Mouse (Mus musculus): ENCODE data around the gene Dpm2. TPM values are rescaled to one million over a fixed set of nuclear protein-coding genes. Genes with fewer than 3 reads are reported as not detected.

Gene Dpm2
- polyA plus RNA-seq, 1 experiment from 2014 or later = 100 TPM

GRCm38 (mm10) chr2:32549171-32549570 is 21.5 kb upstream of the Dpm2 start:
- no peak for ATAC-seq (replicated peaks; ENCODE audit: insufficient number of reproducible peaks, low FRiP score, low TSS enrichment, low read depth)
- Histone ChIP-seq H3K27me3 (ENCODE audit: control insufficient read depth, insufficient read depth, low read length) (no peaks in the 10 kb centered on the region), H3K4me2 (ENCODE audit: low read depth, low read length) (no peak overlapping the region), H3K4me1 (ENCODE audit: control insufficient read depth, insufficient read depth, low read length) (peaks cover 5% of the 10 kb centered on the region), H3K27ac (replicated peaks; ENCODE audit: low read depth, low read length) (no peak overlapping the region), H3K9me3 (replicated peaks; ENCODE audit: control insufficient read depth, low read length) (no peaks in the 10 kb centered on the region), H3K36me3 (replicated peaks; ENCODE audit: control insufficient read depth, insufficient read depth, low read depth, low read length) (no peaks in the 10 kb centered on the region), H3K9ac (replicated peaks; ENCODE audit: low read length) (no peak overlapping the region), H3K4me3 (ENCODE audit: low read depth, low read length) (no peak overlapping the region)
- DNase-seq (ENCODE audit: low spot score) = no peak
- 78% methylated on average over 9 of the region's 9 CpGs for WGBS

GRCm38 (mm10) chr2:32549764-32550163 is 20.9 kb upstream of the Dpm2 start:
- Histone ChIP-seq H3K9me3 (replicated peaks; ENCODE audit: control insufficient read depth, low read length) (no peaks in the 10 kb centered on the region), H3K4me3 (ENCODE audit: low read depth, low read length) (no peak overlapping the region), H3K4me2 (ENCODE audit: low read depth, low read length) (no peak overlapping the region), H3K9ac (replicated peaks; ENCODE audit: low read length) (no peak overlapping the region), H3K27me3 (ENCODE audit: control insufficient read depth, insufficient read depth, low read length) (no peaks in the 10 kb centered on the region), H3K36me3 (replicated peaks; ENCODE audit: control insufficient read depth, insufficient read depth, low read depth, low read length) (no peaks in the 10 kb centered on the region), H3K4me1 (ENCODE audit: control insufficient read depth, insufficient read depth, low read length) (peaks cover 5% of the 10 kb centered on the region), H3K27ac (replicated peaks; ENCODE audit: low read depth, low read length) (no peak overlapping the region)
- ATAC-seq (replicated peaks; ENCODE audit: insufficient number of reproducible peaks, low FRiP score, low TSS enrichment, low read depth) = peak; percentile 42; the same call in 1 of the 2 replicates
- 33% methylated on average over 6 of the region's 6 CpGs for WGBS
- peak; percentile 67 for DNase-seq (ENCODE audit: low spot score)

- H3K9me3 ChIP-seq (replicated peaks; ENCODE audit: control insufficient read depth, low read length) = no peaks in the 10 kb centered on the region
- 77% methylated on average over 5 of the region's 5 CpGs for WGBS
- no peaks in the 10 kb centered on the region for H3K36me3 ChIP-seq (replicated peaks; ENCODE audit: control insufficient read depth, insufficient read depth, low read depth, low read length)
- no peak overlapping the region for H3K4me3 ChIP-seq (ENCODE audit: low read depth, low read length)
- no peaks in the 10 kb centered on the region for H3K27me3 ChIP-seq (ENCODE audit: control insufficient read depth, insufficient read depth, low read length)
- H3K4me1 ChIP-seq (ENCODE audit: control insufficient read depth, insufficient read depth, low read length) = peaks cover 5% of the 10 kb centered on the region
- no peak overlapping the region for H3K4me2 ChIP-seq (ENCODE audit: low read depth, low read length)
- DNase-seq (ENCODE audit: low spot score) (no peak), ATAC-seq (replicated peaks; ENCODE audit: insufficient number of reproducible peaks, low FRiP score, low TSS enrichment, low read depth) (no peak)
- H3K27ac ChIP-seq (replicated peaks; ENCODE audit: low read depth, low read length) = no peak overlapping the region
- H3K9ac ChIP-seq (replicated peaks; ENCODE audit: low read length) = no peak overlapping the region
These were observed 19.4 kb upstream of the Dpm2 start for GRCm38 (mm10) chr2:32551236-32551635.

GRCm38 (mm10) chr2:32553592-32554148 is 17.0 kb upstream of the Dpm2 start:
- Histone ChIP-seq H3K4me1 (ENCODE audit: control insufficient read depth, insufficient read depth, low read length) (peaks cover 5% of the 10 kb centered on the region), H3K27me3 (ENCODE audit: control insufficient read depth, insufficient read depth, low read length) (no peaks in the 10 kb centered on the region), H3K9me3 (replicated peaks; ENCODE audit: control insufficient read depth, low read length) (no peaks in the 10 kb centered on the region), H3K36me3 (replicated peaks; ENCODE audit: control insufficient read depth, insufficient read depth, low read depth, low read length) (no peaks in the 10 kb centered on the region), H3K27ac (replicated peaks; ENCODE audit: low read depth, low read length) (no peak overlapping the region), H3K4me2 (ENCODE audit: low read depth, low read length) (no peak overlapping the region), H3K4me3 (ENCODE audit: low read depth, low read length) (no peak overlapping the region), H3K9ac (replicated peaks; ENCODE audit: low read length) (no peak overlapping the region)
- 84% methylated on average over 7 of the region's 7 CpGs for WGBS
- ATAC-seq (replicated peaks; ENCODE audit: insufficient number of reproducible peaks, low FRiP score, low TSS enrichment, low read depth) = no peak
- no peak for DNase-seq (ENCODE audit: low spot score)

- no peaks in the 10 kb centered on the region for H3K27me3 ChIP-seq (ENCODE audit: control insufficient read depth, insufficient read depth, low read length)
- H3K36me3 ChIP-seq (replicated peaks; ENCODE audit: control insufficient read depth, insufficient read depth, low read depth, low read length) = no peaks in the 10 kb centered on the region
- H3K27ac ChIP-seq (replicated peaks; ENCODE audit: low read depth, low read length) = peak overlapping the region; percentile 41; the same call in 1 of the 2 replicates
- DNase-seq (ENCODE audit: low spot score) (peak; percentile 34), ATAC-seq (replicated peaks; ENCODE audit: insufficient number of reproducible peaks, low FRiP score, low TSS enrichment, low read depth) (no peak)
- WGBS = 28% methylated on average over 4 of the region's 4 CpGs
- H3K9ac ChIP-seq (replicated peaks; ENCODE audit: low read length) = no peak overlapping the region
- no peak overlapping the region for H3K4me3 ChIP-seq (ENCODE audit: low read depth, low read length)
- no peaks in the 10 kb centered on the region for H3K9me3 ChIP-seq (replicated peaks; ENCODE audit: control insufficient read depth, low read length)
- no peaks in the 10 kb centered on the region for H3K4me1 ChIP-seq (ENCODE audit: control insufficient read depth, insufficient read depth, low read length)
- no peak overlapping the region for H3K4me2 ChIP-seq (ENCODE audit: low read depth, low read length)
These were observed 15.2 kb upstream of the Dpm2 start for GRCm38 (mm10) chr2:32555484-32555883.

- 74% methylated on average over 7 of the region's 7 CpGs for WGBS
These were observed 14.6 kb upstream of the Dpm2 start for GRCm38 (mm10) chr2:32556019-32556418.

GRCm38 (mm10) chr2:32559570-32559969 is 11.1 kb upstream of the Dpm2 start:
- Histone ChIP-seq H3K9ac (replicated peaks; ENCODE audit: low read length) (no peak overlapping the region), H3K4me3 (ENCODE audit: low read depth, low read length) (no peak overlapping the region), H3K27ac (replicated peaks; ENCODE audit: low read depth, low read length) (no peak overlapping the region), H3K4me2 (ENCODE audit: low read depth, low read length) (no peak overlapping the region), H3K27me3 (ENCODE audit: control insufficient read depth, insufficient read depth, low read length) (no peaks in the 10 kb centered on the region), H3K4me1 (ENCODE audit: control insufficient read depth, insufficient read depth, low read length) (no peaks in the 10 kb centered on the region), H3K36me3 (replicated peaks; ENCODE audit: control insufficient read depth, insufficient read depth, low read depth, low read length) (peaks cover 6% of the 10 kb centered on the region), H3K9me3 (replicated peaks; ENCODE audit: control insufficient read depth, low read length) (no peaks in the 10 kb centered on the region)
- WGBS = 26% methylated on average over 5 of the region's 5 CpGs
- ATAC-seq (replicated peaks; ENCODE audit: insufficient number of reproducible peaks, low FRiP score, low TSS enrichment, low read depth) (peak; percentile 85), DNase-seq (ENCODE audit: low spot score) (no peak)

More at GRCm38 (mm10) chr2:32556019-32556418, 14.6 kb upstream of the Dpm2 start:
- DNase-seq (ENCODE audit: low spot score) (no peak), ATAC-seq (replicated peaks; ENCODE audit: insufficient number of reproducible peaks, low FRiP score, low TSS enrichment, low read depth) (no peak)
- Histone ChIP-seq H3K9ac (replicated peaks; ENCODE audit: low read length) (no peak overlapping the region), H3K9me3 (replicated peaks; ENCODE audit: control insufficient read depth, low read length) (no peaks in the 10 kb centered on the region), H3K4me2 (ENCODE audit: low read depth, low read length) (no peak overlapping the region; the same call in 1 of the 2 replicates), H3K27ac (replicated peaks; ENCODE audit: low read depth, low read length) (peak overlapping the region; percentile 41; the same call in 1 of the 2 replicates), H3K4me1 (ENCODE audit: control insufficient read depth, insufficient read depth, low read length) (no peaks in the 10 kb centered on the region), H3K4me3 (ENCODE audit: low read depth, low read length) (no peak overlapping the region), H3K36me3 (replicated peaks; ENCODE audit: control insufficient read depth, insufficient read depth, low read depth, low read length) (no peaks in the 10 kb centered on the region), H3K27me3 (ENCODE audit: control insufficient read depth, insufficient read depth, low read length) (no peaks in the 10 kb centered on the region)

- DNase-seq (ENCODE audit: low spot score) (peak; percentile 82), ATAC-seq (replicated peaks; ENCODE audit: insufficient number of reproducible peaks, low FRiP score, low TSS enrichment, low read depth) (no peak)
- no peak overlapping the region for H3K4me3 ChIP-seq (ENCODE audit: low read depth, low read length)
- H3K4me2 ChIP-seq (ENCODE audit: low read depth, low read length) = no peak overlapping the region
- H3K9ac ChIP-seq (replicated peaks; ENCODE audit: low read length) = no peak overlapping the region
- H3K4me1 ChIP-seq (ENCODE audit: control insufficient read depth, insufficient read depth, low read length) = no peaks in the 10 kb centered on the region
- H3K36me3 ChIP-seq (replicated peaks; ENCODE audit: control insufficient read depth, insufficient read depth, low read depth, low read length) = peaks cover 18% of the 10 kb centered on the region
- H3K27ac ChIP-seq (replicated peaks; ENCODE audit: low read depth, low read length) = no peak overlapping the region
- no peaks in the 10 kb centered on the region for H3K9me3 ChIP-seq (replicated peaks; ENCODE audit: control insufficient read depth, low read length)
- WGBS = 38% methylated on average over 4 of the region's 4 CpGs
- no peaks in the 10 kb centered on the region for H3K27me3 ChIP-seq (ENCODE audit: control insufficient read depth, insufficient read depth, low read length)
These were observed 4.1 kb upstream of the Dpm2 start for GRCm38 (mm10) chr2:32566536-32567063.

Data from embryonic facial prominence, embryonic 11.5 days (tissue).